Mouse (Mus musculus) C2C12 (cell line): ENCODE results near the gene Dydc1. TPM values are rescaled to one million over a fixed set of nuclear protein-coding genes. Genes with fewer than 3 reads are reported as not detected.
A peak's percentile ranks its signal among the peaks of the same experiment; 100 is the strongest.
"Not testable (repeated sequence)": the region's sequence is repeated elsewhere in the genome, so short reads cannot be mapped to it uniquely, and the experiment has no call there.

ENCODE experiments used
- H3K27me3 ChIP-seq: one replicate; pipeline ENCODE4 v1.6.1; 2011; ENCODE audit not compliant: control insufficient read depth, insufficient read depth, insufficient read length
- H3K36me3 ChIP-seq: one replicate; pipeline ENCODE4 v1.6.1; 2011; ENCODE audit not compliant: control insufficient read depth, insufficient read depth
- H3K4me3 ChIP-seq: one replicate; pipeline ENCODE4 v1.5.1; 2011; ENCODE audit warnings: mild to moderate bottlenecking, control low read depth; ENCODE audit not compliant: poor library complexity, insufficient read depth, severe bottlenecking
- H3K79me2 ChIP-seq: one replicate; pipeline ENCODE4 v1.6.1; 2011; ENCODE audit not compliant: control insufficient read depth, insufficient read depth
- H3K79me3 ChIP-seq: one replicate; pipeline ENCODE4 v1.6.1; 2011; ENCODE audit warnings: low read depth, control low read depth
- H3ac ChIP-seq: one replicate; pipeline ENCODE3; 2011; ENCODE audit warnings: low read depth; ENCODE audit not compliant: control insufficient read depth, insufficient read length
- CEBPB ChIP-seq: IDR thresholded peaks from one replicate; pipeline ENCODE4 v1.6.1; 2011; ENCODE audit warnings: low read depth, mild to moderate bottlenecking, control low read depth, moderate library complexity
- CTCF ChIP-seq: IDR thresholded peaks from one replicate; pipeline ENCODE4 v1.5.1; 2011; ENCODE audit not compliant: control insufficient read depth, insufficient read depth, insufficient read length
- FOSL1 ChIP-seq: IDR thresholded peaks from one replicate; pipeline ENCODE4 v1.8.0; 2011; ENCODE audit warnings: mild to moderate bottlenecking, low read length; ENCODE audit not compliant: poor library complexity, insufficient read depth, severe bottlenecking
- MAX ChIP-seq: IDR thresholded peaks from one replicate; pipeline ENCODE4 v1.6.1; 2011; ENCODE audit warnings: mild to moderate bottlenecking, control low read depth
- MYOD1 ChIP-seq: IDR thresholded peaks from one replicate; pipeline ENCODE4 v1.6.1; 2011; ENCODE audit warnings: low read depth; ENCODE audit not compliant: control insufficient read depth, insufficient read length
- MYOG ChIP-seq: IDR thresholded peaks from one replicate; pipeline ENCODE4 v1.6.1; 2011; ENCODE audit not compliant: control insufficient read depth, insufficient read length; ENCODE audit errors: extremely low read depth
- USF1 ChIP-seq: IDR thresholded peaks from one replicate; pipeline ENCODE4 v1.6.1; 2011; ENCODE audit warnings: low read depth, mild to moderate bottlenecking, control low read depth, moderate library complexity
- polyA plus RNA-seq: library from polyadenylated mRNA; unstranded; fragments of >200 nt; fragmentation: generic; extraction: Trizol; gene quantifications from one replicate; pipeline ENCODE4 v1.2.1, GENCODE M21; 2012; ENCODE audit warnings: missing spikeins

The Dydc1 gene
- polyA plus RNA-seq, 1 experiment = not detected

DNA sequence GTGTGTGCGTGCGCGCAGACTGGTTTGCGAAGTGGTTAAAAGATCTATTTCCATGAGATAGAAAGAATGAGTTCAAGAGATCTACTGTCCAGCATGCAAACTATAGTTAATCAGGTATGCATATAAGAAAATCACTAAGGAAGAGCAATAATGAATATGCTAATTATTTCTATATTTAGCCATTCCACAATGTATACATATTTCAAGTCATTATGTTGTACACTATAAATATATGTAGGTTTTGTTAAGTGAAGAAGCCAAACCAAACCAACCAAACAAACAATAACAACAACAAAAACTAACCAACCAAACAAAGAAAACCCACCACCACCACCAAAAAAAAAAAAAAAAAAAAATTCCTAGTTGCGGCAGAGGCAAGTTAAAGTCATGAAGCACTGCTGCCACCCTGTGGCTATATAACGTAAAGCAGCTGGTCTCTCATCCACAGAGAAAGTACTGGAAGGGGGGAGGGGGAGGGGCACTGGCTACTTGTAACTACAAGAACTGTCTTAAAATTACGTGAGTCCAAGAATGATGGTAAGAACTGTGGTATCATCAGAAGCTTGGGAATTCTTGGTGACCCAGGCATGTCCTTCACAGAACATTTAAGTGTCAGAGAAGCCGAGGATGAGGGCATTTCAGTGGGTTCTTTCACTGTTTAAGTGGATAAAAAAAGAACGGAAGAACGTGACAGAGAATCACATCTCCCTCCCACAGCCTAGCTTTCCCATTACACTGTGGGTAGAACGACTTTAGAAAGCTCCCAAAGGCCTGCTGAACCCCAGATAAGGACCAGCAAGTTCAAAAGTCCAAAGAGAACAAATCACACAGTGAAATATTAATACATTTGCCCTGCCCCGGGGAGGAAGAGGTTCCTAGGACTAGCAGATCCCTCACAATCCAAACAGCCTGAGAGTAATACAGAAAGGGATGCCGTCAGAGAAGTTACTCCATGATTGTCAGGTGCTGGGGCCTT is 39.3 kb upstream of the Dydc1 start:
- TF ChIP-seq USF1 (no peak), CTCF (peak; percentile 22)
- no peaks in the 10 kb centered on the region for H3K27me3 ChIP-seq
- H3K79me2 ChIP-seq = no peaks in the 10 kb centered on the region
- H3K4me3 ChIP-seq = no peak overlapping the region
- no peak overlapping the region for H3ac ChIP-seq
- no peaks in the 10 kb centered on the region for H3K79me3 ChIP-seq
- H3K36me3 ChIP-seq = no peaks in the 10 kb centered on the region

DNA sequence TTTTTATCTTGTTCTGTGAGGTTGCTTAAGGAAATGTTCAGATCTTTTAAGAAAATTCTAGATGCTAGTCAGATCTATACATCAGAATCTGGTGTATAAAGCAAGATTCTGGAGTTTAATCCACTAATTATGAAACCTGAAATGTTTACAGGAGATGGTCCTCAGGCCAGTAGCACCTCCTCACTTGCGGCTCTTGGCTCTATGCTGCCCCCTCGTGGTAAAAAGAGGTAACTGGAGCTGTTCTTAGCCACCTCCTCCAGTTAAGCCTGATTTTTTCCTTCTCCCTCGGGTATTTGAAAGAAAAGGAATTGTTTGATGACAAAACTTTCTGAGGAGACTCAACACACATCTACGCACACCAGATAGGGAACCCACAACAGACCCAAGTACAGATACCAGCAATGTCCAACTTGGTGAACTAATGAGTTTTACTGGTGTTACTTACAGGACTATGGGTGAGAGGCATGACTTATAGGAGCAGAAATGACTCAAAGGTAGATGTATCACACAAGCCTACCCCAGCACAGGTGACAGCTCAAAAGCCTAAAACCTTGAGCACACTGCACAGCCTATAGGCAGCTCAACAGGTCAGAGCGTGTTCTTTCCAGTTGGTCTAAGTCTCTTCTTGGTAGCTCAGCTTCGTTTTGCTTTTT is 37.4 kb upstream of the Dydc1 start:
- no peaks in the 10 kb centered on the region for H3K79me3 ChIP-seq
- H3ac ChIP-seq = no peak overlapping the region
- no peak overlapping the region for H3K4me3 ChIP-seq
- no peaks in the 10 kb centered on the region for H3K79me2 ChIP-seq
- no peaks in the 10 kb centered on the region for H3K36me3 ChIP-seq
- TF ChIP-seq CTCF (peak; percentile 63), USF1 (no peak), MAX (no peak), MYOD1 (no peak), MYOG (no peak), FOSL1 (no peak)
- H3K27me3 ChIP-seq = no peaks in the 10 kb centered on the region

DNA sequence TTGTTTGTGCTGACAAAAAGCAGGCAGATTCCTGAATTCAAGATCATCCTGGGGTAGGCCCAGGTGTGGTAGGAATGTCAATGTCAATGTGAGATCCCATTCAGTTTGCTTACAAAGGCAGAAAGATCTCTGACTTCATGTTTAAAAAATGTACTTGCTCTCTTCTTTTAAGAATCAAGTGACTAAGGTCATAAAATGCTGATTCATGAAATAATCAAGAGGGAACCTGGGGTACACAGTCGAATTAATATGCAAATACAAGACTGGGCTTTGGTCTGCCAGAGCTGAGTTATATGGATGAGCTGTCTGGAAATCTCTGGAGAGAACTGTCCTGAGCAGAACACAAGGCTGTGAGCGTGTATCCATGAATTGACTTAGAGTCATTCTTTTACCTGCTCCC is 25.3 kb upstream of the Dydc1 start:
- no peak overlapping the region for H3ac ChIP-seq
- H3K79me2 ChIP-seq = no peaks in the 10 kb centered on the region

GRCm38 (mm10) chr14:41050471-41050870 is 22.2 kb upstream of the Dydc1 start:
- TF ChIP-seq USF1 = no peak
- no peak for TF ChIP-seq CTCF
- no peak for TF ChIP-seq MYOG
- TF ChIP-seq CEBPB = no peak
- TF ChIP-seq MAX = no peak
- TF ChIP-seq FOSL1 = no peak
- TF ChIP-seq MYOD1 = no peak
- H3K4me3 ChIP-seq = no peak overlapping the region
- H3ac ChIP-seq = no peak overlapping the region
- no peaks in the 10 kb centered on the region for H3K36me3 ChIP-seq
- H3K79me2 ChIP-seq = no peaks in the 10 kb centered on the region
- no peaks in the 10 kb centered on the region for H3K79me3 ChIP-seq
- no peaks in the 10 kb centered on the region for H3K27me3 ChIP-seq

More for the DNA sequence above, 25.3 kb upstream of the Dydc1 start:
- no peak for TF ChIP-seq MAX
- no peak for TF ChIP-seq FOSL1
- TF ChIP-seq CTCF = no peak
- TF ChIP-seq MYOG = no peak
- TF ChIP-seq MYOD1 = no peak
- TF ChIP-seq USF1 = no peak
- no peak for TF ChIP-seq CEBPB
- no peaks in the 10 kb centered on the region for H3K79me3 ChIP-seq
- no peaks in the 10 kb centered on the region for H3K27me3 ChIP-seq
- H3K36me3 ChIP-seq = no peaks in the 10 kb centered on the region
- no peak overlapping the region for H3K4me3 ChIP-seq

GRCm38 (mm10) chr14:41052481-41052880 is 20.2 kb upstream of the Dydc1 start:
- Histone ChIP-seq H3K79me3 (no peaks in the 10 kb centered on the region), H3K27me3 (no peaks in the 10 kb centered on the region), H3ac (no peak overlapping the region), H3K79me2 (no peaks in the 10 kb centered on the region), H3K4me3 (no peak overlapping the region), H3K36me3 (no peaks in the 10 kb centered on the region)
- TF ChIP-seq MAX (no peak), CTCF (no peak), CEBPB (no peak), FOSL1 (no peak), MYOG (no peak)

DNA sequence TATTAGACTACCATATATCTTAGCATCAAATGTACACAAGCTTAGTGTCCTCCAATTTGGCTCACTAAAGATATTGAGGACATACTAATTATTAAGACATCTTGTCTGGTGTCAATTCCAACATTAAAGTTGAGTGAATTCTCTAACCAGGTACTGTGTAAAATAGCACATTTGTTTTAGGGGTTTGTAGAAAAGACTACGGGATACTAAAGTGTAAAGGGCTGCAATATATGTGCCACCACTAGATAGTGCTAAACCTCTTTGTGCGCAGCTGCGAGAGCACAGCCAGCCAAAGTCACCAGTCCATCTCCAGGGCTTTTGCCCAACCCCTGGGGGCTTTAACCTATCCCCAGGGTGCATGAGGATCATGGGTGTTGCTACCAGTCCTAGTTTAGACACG is 19.5 kb upstream of the Dydc1 start:
- H3K27me3 ChIP-seq, H3K4me3 ChIP-seq, H3K79me3 ChIP-seq, H3K79me2 ChIP-seq, H3K36me3 ChIP-seq, H3ac ChIP-seq: not testable (repeated sequence)
